8 mouse cellular contexts compared by ENCODE assay signal in the genomic region with DNA sequence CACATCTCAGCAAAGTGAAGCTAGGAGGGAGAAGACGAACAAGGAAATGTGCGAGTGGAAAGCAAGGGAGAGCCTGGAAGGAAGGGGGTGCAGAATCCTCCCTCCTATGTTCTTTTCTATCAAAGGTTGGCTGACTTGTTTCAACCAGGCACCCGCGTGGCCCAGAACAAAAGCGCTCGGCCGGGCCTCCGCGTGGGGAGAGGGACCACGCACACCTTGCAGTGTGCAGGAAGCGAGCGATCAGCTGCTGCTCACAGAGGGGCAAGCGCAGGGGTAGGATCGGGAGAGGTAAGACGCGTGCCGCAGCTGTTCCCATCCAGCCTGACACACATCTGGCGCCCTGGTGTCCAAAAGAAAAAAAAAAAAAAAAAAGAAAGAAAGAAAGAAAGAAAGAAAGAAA. TPM values are rescaled to one million over a fixed set of nuclear protein-coding genes. Genes with fewer than 3 reads are reported as not detected.
DNase-seq lines count a peak whose midpoint lies in the region; ATAC-seq and TF ChIP-seq lines count a peak whose summit lies in the region.

No protein-coding gene starts in this region.

- no peaks in the 10 kb centered on the region for H3K4me1 ChIP-seq in lung, postnatal 0 days (ENCODE audit: insufficient read depth, low read depth, low read length)
- H3K4me1 ChIP-seq in embryonic fibroblast, embryonic 13.5 days (ENCODE audit: control insufficient read depth, insufficient read depth, low read length): no peaks in the 10 kb centered on the region
- no peaks in the 10 kb centered on the region for H3K4me1 ChIP-seq in limb, embryonic 11.5 days (ENCODE audit: control insufficient read depth, insufficient read depth, low read length)
- no peaks in the 10 kb centered on the region for H3K4me1 ChIP-seq in neural tube, embryonic 14.5 days (ENCODE audit: control insufficient read depth, insufficient read depth, low read length)

- TF ChIP-seq EP300 in lung, postnatal 0 days (IDR thresholded peaks at IDR 0.05): no peak

- TF ChIP-seq POLR2A in embryonic fibroblast, embryonic 13.5 days (IDR thresholded peaks at IDR 0.05; ENCODE audit: low read depth, low read length): no peak

- WGBS in lung, postnatal 0 days: 3% methylated on average over 18 of the region's 18 CpGs
- 3% methylated on average over 18 of the region's 18 CpGs for WGBS in limb, embryonic 11.5 days
- WGBS in neural tube, embryonic 14.5 days: 3% methylated on average over 18 of the region's 18 CpGs

- no peak for TF ChIP-seq CTCF in lung, postnatal 0 days (IDR thresholded peaks at IDR 0.05)
- no peak for TF ChIP-seq CTCF in embryonic fibroblast, embryonic 13.5 days (IDR thresholded peaks at IDR 0.05; ENCODE audit: borderline replicate concordance, insufficient read depth, low read length)

- H3K27me3 ChIP-seq in lung, postnatal 0 days (replicated peaks; ENCODE audit: insufficient read depth, low read length): no peaks in the 10 kb centered on the region
- peaks cover 3% of the 10 kb centered on the region; the same call in 1 of the 2 replicates for H3K27me3 ChIP-seq in limb, embryonic 11.5 days (ENCODE audit: control insufficient read depth, insufficient read depth, low read length)
- peaks cover 3% of the 10 kb centered on the region; the same call in 1 of the 2 replicates for H3K27me3 ChIP-seq in neural tube, embryonic 14.5 days (ENCODE audit: control insufficient read depth, insufficient read depth, low read length)

- H3K36me3 ChIP-seq in lung, postnatal 0 days (ENCODE audit: insufficient read depth, low read length): no peaks in the 10 kb centered on the region
- H3K36me3 ChIP-seq in limb, embryonic 11.5 days (ENCODE audit: control insufficient read depth, insufficient read depth, low read length): no peaks in the 10 kb centered on the region
- no peaks in the 10 kb centered on the region for H3K36me3 ChIP-seq in neural tube, embryonic 14.5 days (ENCODE audit: control insufficient read depth, insufficient read depth, low read length)

- no peak overlapping the region for H3K27ac ChIP-seq in lung, postnatal 0 days (ENCODE audit: low read length)
- no peak overlapping the region for H3K27ac ChIP-seq in embryonic fibroblast, embryonic 13.5 days (ENCODE audit: insufficient read depth, low read length)
- H3K27ac ChIP-seq in limb, embryonic 11.5 days (replicated peaks; ENCODE audit: low read depth, low read length): no peak overlapping the region
- H3K27ac ChIP-seq in neural tube, embryonic 14.5 days (ENCODE audit: low read depth, low read length): no peak overlapping the region

- H3K9ac ChIP-seq in lung, postnatal 0 days (replicated peaks; ENCODE audit: low read depth): no peak overlapping the region
- peak overlapping the region; percentile 45; the same call in 1 of the 2 replicates for H3K9ac ChIP-seq in limb, embryonic 11.5 days (ENCODE audit: low read length)
- peak overlapping the region; percentile 32; the same call in 1 of the 2 replicates for H3K9ac ChIP-seq in neural tube, embryonic 14.5 days (replicated peaks; ENCODE audit: low read depth, low read length)

- peak overlapping the region; percentile 50 for H3K4me3 ChIP-seq in lung, postnatal 0 days (ENCODE audit: low read depth, low read length)
- H3K4me3 ChIP-seq in embryonic fibroblast, embryonic 13.5 days (ENCODE audit: insufficient read depth, low read length): peak overlapping the region; percentile 14; the same call in 1 of the 2 replicates
- peak overlapping the region; percentile 36 for H3K4me3 ChIP-seq in limb, embryonic 11.5 days (ENCODE audit: low read depth, low read length)
- peak overlapping the region; percentile 49 for H3K4me3 ChIP-seq in neural tube, embryonic 14.5 days (ENCODE audit: low read depth, low read length)

- no peaks in the 10 kb centered on the region for H3K9me3 ChIP-seq in lung, postnatal 0 days (ENCODE audit: low read length)
- H3K9me3 ChIP-seq in limb, embryonic 11.5 days (ENCODE audit: control insufficient read depth, low read length): no peaks in the 10 kb centered on the region
- H3K9me3 ChIP-seq in neural tube, embryonic 14.5 days (ENCODE audit: control insufficient read depth, low read length): no peaks in the 10 kb centered on the region

- ATAC-seq in lung, postnatal 0 days: no peak
- peak; percentile 33; the same call in 1 of the 2 replicates for ATAC-seq in limb, embryonic 11.5 days (ENCODE audit: insufficient number of reproducible peaks, low FRiP score, low TSS enrichment, low read depth)
- peak; percentile 68 for ATAC-seq in neural tube, embryonic 14.5 days (ENCODE audit: low read depth)
- ATAC-seq in monocyte, adult 5-6 weeks (replicated peaks; ENCODE audit: insufficient number of reproducible peaks, low FRiP score, low TSS enrichment, poor library complexity, severe bottlenecking): no peak

- H3K4me2 ChIP-seq in lung, postnatal 0 days (replicated peaks; ENCODE audit: low read depth, low read length): peak overlapping the region; percentile 96
- H3K4me2 ChIP-seq in limb, embryonic 11.5 days (ENCODE audit: low read depth, severe bottlenecking): peak overlapping the region; percentile 98
- H3K4me2 ChIP-seq in neural tube, embryonic 14.5 days (ENCODE audit: low read depth, low read length): peak overlapping the region; percentile 98

- no peak for DNase-seq in lung, postnatal 0 days (ENCODE audit: low spot score)
- no peak for DNase-seq in lung, adult 18-20 months
- DNase-seq in limb, embryonic 11.5 days (ENCODE audit: low spot score): peak; percentile 63
- no peak for DNase-seq in urinary bladder, postnatal 25 days (ENCODE audit: low spot score)
- no peak for DNase-seq in layer of hippocampus, adult 9-10 months (ENCODE audit: low spot score)

RNA-seq across cellular contexts. Expression of a gene that starts 0.9 kb away (rescaled TPM):
- polyA plus RNA-seq in lung, postnatal 0 days (2015; fragmentation: Nextera tagmentation; extraction: Ambion mirVana): 0.23 and 0.29 TPM in 2 replicates
- polyA plus RNA-seq in embryonic fibroblast, embryonic 13.5 days (2011; ENCODE audit: insufficient read length, low read depth, missing spikeins): 0.10 TPM in 1 of 2 replicates, not detected in the other
- 1.4 and 1.9 TPM in 2 replicates for polyA plus RNA-seq in limb, embryonic 11.5 days (2014; fragmentation: Nextera tagmentation; extraction: Ambion mirVana)
- polyA plus RNA-seq in neural tube, embryonic 14.5 days (2014; fragmentation: Nextera tagmentation; extraction: Ambion mirVana): 1.6 TPM in 2 replicates
- 0.43 to 1.3 TPM (median 1.1 TPM) in 3 replicates for total RNA-seq in monocyte, adult 5-6 weeks (2017)

RNA-seq across cellular contexts. Expression of a gene that starts 46.3 kb away (rescaled TPM):
- polyA plus RNA-seq in lung, postnatal 0 days (2015; fragmentation: Nextera tagmentation; extraction: Ambion mirVana): 7.9 and 9.2 TPM in 2 replicates
- polyA plus RNA-seq in embryonic fibroblast, embryonic 13.5 days (2011; ENCODE audit: insufficient read length, low read depth, missing spikeins): 2.1 and 2.4 TPM in 2 replicates
- 7.7 and 7.9 TPM in 2 replicates for polyA plus RNA-seq in limb, embryonic 11.5 days (2014; fragmentation: Nextera tagmentation; extraction: Ambion mirVana)
- 20.5 and 21.9 TPM in 2 replicates for polyA plus RNA-seq in neural tube, embryonic 14.5 days (2014; fragmentation: Nextera tagmentation; extraction: Ambion mirVana)
- total RNA-seq in monocyte, adult 5-6 weeks (2017): 24.5 to 27.2 TPM (median 25.1 TPM) in 3 replicates

RNA-seq across cellular contexts. Expression of a gene that starts 54.6 kb away (rescaled TPM):
- 28.4 and 33.1 TPM in 2 replicates for polyA plus RNA-seq in lung, postnatal 0 days (2015; fragmentation: Nextera tagmentation; extraction: Ambion mirVana)
- 56.6 and 72.2 TPM in 2 replicates for polyA plus RNA-seq in embryonic fibroblast, embryonic 13.5 days (2011; ENCODE audit: insufficient read length, low read depth, missing spikeins)
- polyA plus RNA-seq in limb, embryonic 11.5 days (2014; fragmentation: Nextera tagmentation; extraction: Ambion mirVana): 11.0 and 11.6 TPM in 2 replicates
- polyA plus RNA-seq in neural tube, embryonic 14.5 days (2014; fragmentation: Nextera tagmentation; extraction: Ambion mirVana): 21.4 and 25.5 TPM in 2 replicates
- 80.7 to 119 TPM (median 108 TPM) in 3 replicates for total RNA-seq in monocyte, adult 5-6 weeks (2017)

Comparison
In these comparisons a context has a peak if more than half of its experiments do, and no peak if none do; other contexts are left out.
1. ATAC-seq: peak in limb, embryonic 11.5 days (single experiment) and neural tube, embryonic 14.5 days (single experiment); none in lung, postnatal 0 days (single experiment) and monocyte, adult 5-6 weeks (single experiment).
2. Peak in every context shown above with its lines, with median percentiles within 50 percentile points of each other: H3K4me2 ChIP-seq and H3K4me3 ChIP-seq.